Comparison of ENCODE assay signal across 18 mouse cellular contexts in genomic region chr5:104007801-104008200, GRCm38 (mm10). TPM values are rescaled to one million over a fixed set of nuclear protein-coding genes. Genes with fewer than 3 reads are reported as not detected.
"Had no signal": no experiment of that assay in that cellular context is flagged by ENCODE, and none has a peak within 500 bp of the region (broad histone marks: within the 10 kb centered on the region; RNA-seq: fewer than 3 reads in every experiment).

No protein-coding gene starts in this region.

- H3K27me3 ChIP-seq: liver, embryonic 13.5 days had no signal

- ATAC-seq: intestine, embryonic 16.5 days; lung, postnatal 0 days; midbrain, embryonic 16.5 days had no signal

- H3K4me3 ChIP-seq: liver, embryonic 13.5 days; midbrain, embryonic 12.5 days; myocyte; neural tube, embryonic 13.5 days had no signal

- H3K36me3 ChIP-seq: liver, embryonic 13.5 days; midbrain, embryonic 12.5 days; neural tube, embryonic 13.5 days had no signal

- H3K9me3 ChIP-seq: liver, embryonic 13.5 days; midbrain, embryonic 12.5 days; neural tube, embryonic 13.5 days had no signal

- H3K9ac ChIP-seq: liver, embryonic 13.5 days; lung, embryonic 14.5 days; midbrain, embryonic 12.5 days; neural tube, embryonic 13.5 days had no signal

- DNase-seq: kidney, adult 18-20 months; kidney, adult 9 months; kidney, postnatal 14 days; kidney, postnatal 4 days; liver, embryonic 13.5 days; lung, embryonic 14.5 days had no signal

- H3K4me2 ChIP-seq: liver, embryonic 13.5 days; lung, embryonic 14.5 days; midbrain, embryonic 12.5 days; neural tube, embryonic 13.5 days had no signal

- H3K27ac ChIP-seq: liver, embryonic 13.5 days; macrophage; midbrain, embryonic 12.5 days; neural tube, embryonic 13.5 days had no signal

RNA-seq across cellular contexts. Expression of gene Hsd17b13, which starts 30.6 kb away (rescaled TPM):
- total RNA-seq: layer of hippocampus, adult 18-20 months; layer of hippocampus, postnatal 14 days; megakaryocyte, adult 5-6 weeks; monocyte, adult 5-6 weeks had no signal
- polyA plus RNA-seq: limb, embryonic 11.5 days; macrophage; midbrain, embryonic 12.5 days; midbrain, embryonic 16.5 days; neural tube, embryonic 13.5 days had no signal
